Mouse (Mus musculus) adrenal gland, postnatal 14 days (tissue): Measurements from ENCODE around the gene Fes. TPM values are rescaled to one million over a fixed set of nuclear protein-coding genes. Genes with fewer than 3 reads are reported as not detected.
A peak's percentile ranks its signal among the peaks of the same experiment; 100 is the strongest.

Experiments
- DNase-seq: peaks from one replicate; pipeline ENCODE4 v3.0.0; 2021; ENCODE audit warnings: mixed read lengths
- total RNA-seq: library from RNA; stranded (reverse); gene quantifications from 2 replicates; pipeline ENCODE4 v1.2.3, GENCODE M21; 2021

Gene Fes
- total RNA-seq, 1 experiment from 2014 or later = 13.0 TPM

DNA sequence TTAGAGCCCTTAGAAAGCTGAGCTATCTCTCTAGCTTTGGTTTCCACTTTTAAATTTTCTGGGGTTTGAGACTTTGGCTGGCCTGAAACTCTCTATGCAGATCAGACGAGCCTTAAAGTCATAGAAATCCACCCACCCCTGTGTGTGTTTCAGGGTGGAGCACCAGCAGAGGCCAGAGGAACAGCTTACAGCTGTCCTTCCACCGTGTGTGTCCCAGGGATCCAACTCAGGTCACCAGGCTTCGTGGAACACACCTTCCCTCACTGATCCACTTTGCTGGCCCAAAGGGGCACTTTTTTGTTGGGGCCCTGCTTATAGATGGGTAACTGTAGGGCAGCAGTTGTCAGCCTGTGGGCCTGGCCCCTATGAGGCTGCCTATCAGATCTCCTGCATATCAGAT, 13.5 kb downstream of the Fes start:
- peak; percentile 3 for DNase-seq

DNA sequence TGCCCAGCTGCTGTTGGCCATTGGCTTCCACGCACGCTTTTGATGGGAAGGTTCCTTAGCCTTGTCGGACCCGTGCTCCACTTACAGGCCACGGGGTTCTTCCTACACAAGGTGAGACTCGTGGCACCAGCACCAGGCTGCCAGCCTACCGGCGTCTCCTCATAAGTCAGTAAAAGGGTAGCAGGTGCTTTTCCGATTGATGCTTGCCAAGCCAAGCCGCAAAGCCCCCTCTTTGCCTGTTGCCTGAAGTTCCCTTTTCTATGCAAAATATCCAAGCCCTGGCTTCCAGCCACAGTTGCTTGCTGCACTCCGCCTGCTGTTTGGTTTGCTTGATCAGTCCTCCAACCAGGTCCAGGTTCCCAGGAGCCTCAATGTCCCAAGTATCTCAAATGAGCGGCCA, 13.9 kb downstream of the Fes start:
- peak; percentile 5 for DNase-seq

DNA sequence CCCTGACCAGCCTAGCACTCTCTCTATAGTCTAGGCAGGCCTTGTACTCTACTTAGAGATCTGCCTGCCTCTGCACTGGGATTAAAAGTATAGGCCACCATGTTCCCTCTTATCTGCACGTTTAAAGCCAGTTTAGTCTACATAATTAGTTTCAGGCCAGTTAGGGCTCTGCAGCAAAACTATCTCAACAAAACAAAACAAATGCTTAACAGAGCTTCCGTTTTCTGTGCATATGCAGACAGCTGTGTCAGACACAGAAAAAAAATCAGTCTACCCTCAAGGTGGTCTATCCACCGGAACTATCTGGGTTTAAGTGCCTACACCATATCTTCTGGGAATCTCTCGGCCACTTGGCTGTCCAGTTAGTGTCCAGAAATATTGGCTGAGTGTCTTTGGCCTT, 14.4 kb downstream of the Fes start:
- DNase-seq = no peak

DNA sequence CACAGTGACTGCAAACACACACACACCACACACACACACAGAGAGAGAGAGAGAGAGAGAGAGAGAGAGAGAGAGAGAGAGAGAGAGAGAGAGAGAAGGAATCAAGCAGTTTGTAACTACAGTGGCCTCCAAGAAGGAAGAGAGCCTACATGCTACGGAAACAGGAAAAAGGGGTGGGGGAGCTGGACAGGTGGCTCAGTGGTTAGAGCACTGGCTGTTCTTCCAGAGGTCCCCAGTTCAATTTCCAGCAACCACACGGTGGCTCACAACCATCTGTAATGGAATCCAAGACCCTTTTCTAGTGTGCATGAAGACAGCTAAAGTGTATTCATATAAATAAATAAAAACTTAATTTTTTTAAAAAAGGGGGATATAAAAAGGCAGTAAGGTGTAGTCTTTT, 15.1 kb downstream of the Fes start:
- DNase-seq = peak; percentile 2

DNA sequence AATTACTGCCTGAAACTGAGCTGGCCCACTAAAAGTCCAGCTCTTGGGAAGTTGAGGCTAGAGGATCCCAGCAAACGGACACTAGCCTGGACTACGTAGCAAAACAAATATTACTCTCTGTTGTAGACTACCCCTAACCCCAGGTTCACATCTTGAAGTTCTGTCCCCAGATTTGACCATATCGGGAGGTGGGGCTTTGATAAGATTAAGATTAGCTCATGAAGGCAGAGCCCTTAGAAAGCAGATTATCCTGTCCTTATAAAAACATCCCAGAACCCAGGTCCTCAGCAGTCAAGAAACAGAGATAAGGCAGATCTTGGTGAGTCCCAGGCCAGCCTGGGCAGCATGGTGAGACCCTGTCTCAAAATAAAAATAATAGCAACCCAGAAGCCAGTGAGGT, 15.6 kb downstream of the Fes start:
- DNase-seq = peak; percentile 3

DNA sequence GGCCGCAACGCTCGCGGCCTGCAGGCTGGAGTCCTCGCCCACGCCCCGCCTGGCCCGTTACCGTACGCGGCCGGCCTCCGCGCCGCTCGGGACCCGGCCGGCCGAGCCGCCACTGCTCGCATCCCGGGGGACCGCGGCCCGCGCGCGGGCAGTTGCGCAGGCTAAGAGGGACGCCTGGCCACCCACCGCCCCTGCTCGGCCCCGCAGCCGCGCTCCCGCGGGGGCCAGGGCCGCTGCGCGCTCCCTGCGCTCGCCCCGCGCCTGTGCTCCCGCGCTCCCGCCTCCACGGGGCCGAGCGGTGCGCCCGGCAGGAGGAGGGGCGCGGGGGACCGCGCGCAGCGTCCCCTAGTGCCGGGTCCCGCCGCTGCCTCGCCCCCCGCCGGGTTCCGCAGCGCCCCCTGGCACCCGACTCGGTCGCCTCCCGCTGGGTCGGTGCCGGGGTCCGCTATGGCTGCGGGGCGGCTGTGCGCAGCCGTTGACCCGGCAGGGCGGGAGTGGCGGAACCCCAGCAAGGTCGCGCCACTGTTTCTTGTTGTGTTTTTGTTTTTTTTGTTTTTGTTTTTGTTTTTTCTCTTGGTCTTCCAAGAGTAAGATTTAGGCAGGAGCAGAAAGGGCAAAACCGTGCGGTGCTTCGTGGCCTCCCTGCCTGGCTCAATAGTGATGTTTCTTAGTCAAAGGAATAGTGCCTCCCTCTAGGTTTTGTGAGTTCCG, 16.6 kb downstream of the Fes start, which contains the start of gene Man2a2:
Gene Man2a2, minus strand, starts transcription at position 335 of the 711 bp plus-strand sequence.
- peak; percentile 92 for DNase-seq

DNA sequence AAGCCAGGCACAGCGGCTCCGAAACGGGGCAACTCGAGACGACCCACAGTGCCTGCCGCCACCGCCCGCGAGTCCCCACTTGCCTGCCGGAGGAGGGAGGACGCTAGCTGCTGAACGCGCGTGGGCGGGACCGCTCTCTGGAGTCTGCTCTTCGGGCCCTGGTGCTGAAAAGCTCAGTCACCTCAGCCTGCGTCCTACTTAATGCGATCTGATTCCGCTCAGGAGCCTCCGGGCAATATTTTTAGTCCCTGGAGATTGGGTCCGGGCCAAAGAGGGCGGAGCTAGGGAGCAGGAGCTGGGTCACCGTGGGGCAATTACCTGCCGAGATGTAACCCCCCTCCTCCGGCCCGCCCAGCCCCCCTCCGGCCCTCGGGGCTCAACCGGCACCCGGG, 17.1 kb downstream of the Fes start:
- DNase-seq = peak; percentile 89

DNA sequence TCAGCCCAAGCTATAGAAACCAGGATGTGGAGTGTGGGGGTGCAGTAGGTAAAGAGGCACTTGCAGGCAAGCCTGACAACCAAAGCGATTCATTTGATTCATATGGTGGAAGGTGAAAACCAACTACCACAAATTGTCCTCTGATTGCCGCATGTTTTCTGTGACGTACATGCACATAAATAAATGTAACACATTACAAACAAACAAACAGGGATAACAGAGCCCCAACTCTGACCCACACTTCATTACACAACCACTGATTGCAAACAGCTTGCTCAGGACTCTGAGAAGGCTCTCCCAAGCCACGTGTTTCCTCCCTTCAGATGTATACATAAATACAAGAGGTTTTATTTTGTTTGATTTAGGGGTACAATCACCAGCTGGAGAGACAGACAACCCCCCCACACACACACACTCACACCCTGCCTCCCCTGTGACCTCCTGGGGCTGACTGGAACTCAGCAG, 17.7 kb downstream of the Fes start:
- DNase-seq = no peak

DNA sequence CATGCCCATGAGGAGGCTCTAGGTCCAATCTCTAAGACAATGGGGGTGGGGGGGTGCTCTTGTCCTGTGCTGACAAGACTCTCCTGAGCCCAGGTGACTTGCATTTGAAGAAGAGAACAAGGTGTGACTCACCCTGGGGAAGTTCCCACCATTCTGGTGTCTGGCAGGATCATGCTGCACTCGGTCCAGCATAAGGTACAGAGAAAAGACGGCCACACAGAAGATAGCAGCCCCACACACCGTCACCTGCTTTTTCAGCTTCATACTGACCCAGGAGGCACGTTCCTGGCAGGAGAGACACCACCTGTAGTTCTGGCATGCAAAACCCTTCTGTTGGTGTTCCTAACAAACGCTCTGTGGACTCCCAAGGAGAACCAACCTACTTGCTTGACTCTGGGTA, 18.3 kb downstream of the Fes start:
- DNase-seq = no peak

DNA sequence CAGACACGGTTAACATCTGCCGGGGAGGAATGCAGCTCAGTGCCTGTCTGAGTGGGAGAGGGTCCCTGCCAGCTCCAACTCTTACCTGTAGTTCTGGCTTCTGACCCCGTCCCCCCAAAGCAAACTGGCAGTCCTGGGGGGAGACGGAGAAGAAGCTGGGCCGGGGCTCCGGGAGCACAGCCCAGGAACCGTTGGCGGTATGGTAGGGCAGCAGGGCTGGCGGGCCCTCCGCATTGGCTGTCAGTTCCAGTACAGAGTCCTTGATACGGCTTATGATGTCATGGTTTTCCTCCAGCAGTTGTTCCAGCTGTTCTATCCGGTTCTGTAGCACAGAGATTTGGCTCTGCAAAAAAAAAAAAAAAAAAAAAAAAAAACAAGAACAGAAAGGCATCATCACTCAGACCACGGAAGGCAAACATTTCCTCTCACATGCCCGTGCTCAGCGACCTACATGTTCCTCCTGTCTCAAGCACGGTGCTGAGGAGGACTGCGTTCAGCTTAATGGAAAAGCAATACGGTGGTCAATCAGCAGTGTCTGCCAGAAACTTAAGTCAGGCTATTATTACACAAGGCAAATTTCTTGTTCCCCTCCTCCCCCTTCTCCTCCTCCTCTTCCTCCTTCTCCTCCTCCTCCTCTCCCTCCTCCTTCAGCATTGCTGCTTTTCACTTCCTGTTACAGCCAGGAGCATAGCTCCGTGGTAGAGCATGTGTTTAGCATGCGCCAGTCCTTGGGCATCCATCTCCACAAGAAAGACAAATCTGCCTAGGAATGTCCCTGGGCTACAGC, 18.9 kb downstream of the Fes start:
- peak; percentile 47 for DNase-seq

DNA sequence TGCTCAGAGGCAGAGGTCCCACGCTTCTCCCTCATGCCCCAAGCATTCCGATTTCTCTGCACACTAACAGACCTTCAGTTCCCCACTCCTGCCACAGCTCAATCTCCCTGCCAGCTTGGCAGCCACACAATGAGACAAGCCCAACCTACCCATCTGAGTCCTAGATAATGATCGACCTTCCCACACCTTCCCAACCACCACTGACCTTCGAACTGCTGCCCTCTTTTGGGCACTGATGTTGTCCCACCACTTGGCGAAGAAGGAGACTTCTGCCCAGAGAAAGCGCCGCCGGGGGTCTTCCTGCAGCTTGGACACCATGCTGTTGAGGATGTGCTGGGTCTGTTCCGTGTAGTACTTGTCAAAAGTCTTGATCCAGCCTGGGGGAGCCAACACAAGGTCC, 19.7 kb downstream of the Fes start:
- DNase-seq = no peak

DNA sequence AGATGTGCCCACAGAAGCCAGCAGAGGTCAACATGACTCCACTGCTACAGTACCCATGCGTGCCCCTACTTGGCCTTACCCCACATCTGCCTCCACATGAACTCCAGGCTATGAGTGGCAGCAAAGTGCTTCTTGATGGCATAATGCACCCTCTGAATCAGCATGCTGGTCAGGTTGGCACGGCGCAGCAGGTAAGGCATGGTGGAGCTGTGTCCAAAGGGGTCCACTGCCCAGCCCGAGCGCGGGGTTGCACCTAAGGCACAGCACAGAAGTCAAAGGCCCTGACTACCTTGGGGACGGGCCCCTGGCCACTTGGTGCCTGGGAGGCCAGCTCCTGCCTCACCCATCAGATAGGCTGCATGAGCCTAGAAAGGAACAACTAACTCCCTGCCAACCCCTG, 20.5 kb downstream of the Fes start:
- DNase-seq = no peak

DNA sequence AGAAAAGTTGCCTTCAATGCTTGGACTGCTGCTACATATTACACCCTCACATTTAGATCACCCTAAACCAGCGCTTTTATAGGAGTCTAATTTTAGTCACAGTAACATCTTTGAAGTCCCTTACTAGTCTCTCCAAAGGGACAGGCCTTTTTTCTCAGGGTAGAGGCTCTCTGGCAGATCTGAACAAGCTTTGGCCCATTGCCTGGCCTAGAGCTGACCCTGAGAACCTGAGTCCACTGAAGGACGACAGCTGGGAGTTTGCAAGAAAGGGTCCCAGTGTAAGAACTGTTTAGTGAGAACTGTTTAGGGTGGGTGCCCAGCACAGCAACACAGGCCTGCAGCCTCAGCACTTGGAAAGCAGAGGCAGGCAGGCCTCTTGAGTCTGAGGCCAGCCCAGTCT, 22.0 kb downstream of the Fes start:
- DNase-seq = peak; percentile 83

DNA sequence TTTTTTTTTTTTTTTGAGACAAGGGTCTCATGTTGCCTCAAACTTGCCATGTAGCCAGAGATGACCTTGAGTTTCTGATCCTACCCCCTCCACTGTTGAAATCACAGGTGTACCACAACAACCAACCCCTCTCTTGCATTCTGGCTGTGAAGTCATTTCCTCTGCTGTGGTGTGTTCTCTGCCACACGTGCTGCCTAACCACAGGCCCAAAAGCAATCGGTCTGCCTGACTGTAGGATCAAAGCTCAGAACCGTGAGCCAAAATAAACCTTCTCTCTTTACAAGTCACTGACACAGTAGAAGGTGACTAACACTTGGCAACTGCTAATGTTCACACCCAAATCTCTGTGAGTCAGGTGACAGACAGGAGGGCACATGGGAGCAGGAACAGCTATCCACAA, 27.3 kb downstream of the Fes start:
- DNase-seq = no peak

DNA sequence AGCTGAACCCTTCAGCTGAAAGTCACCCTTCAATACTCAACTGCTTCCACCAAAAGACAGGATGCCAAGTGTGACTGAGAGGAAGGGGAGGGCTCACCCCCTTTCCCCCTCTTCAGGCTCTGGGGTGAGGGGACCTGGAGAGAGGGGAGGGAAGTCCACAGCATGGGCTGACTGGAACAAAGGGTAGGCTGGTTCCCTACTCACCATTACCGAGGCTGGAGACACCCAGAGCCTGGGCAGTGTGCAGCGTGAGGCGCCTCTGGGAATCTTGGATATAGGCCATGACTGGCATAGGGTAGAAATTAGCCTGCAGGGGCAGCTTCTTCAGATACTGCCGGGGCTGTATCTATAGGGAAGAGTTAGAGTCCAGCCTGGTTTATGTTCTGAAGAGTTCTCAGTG, 29.7 kb downstream of the Fes start:
- no peak for DNase-seq

DNA sequence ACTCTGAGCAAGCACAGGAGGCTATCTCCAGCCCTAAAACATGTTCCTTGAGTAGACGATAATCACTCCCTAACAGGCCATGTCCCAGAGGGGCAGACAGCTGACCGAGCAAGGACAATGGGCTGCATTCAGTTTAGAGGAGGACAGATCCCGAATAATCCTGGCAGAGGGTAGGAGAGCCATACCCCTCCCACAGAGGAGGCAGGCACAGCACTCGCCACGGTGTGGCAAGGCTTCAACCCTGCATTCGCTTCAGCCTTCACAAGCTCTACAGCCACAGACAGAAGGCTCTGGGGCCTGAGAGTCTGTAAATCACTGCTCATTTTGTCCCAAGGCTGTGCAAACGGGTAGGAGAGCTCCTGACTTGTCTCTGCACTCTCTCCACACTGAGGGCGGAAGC, 30.6 kb downstream of the Fes start:
- peak; percentile 67 for DNase-seq

DNA sequence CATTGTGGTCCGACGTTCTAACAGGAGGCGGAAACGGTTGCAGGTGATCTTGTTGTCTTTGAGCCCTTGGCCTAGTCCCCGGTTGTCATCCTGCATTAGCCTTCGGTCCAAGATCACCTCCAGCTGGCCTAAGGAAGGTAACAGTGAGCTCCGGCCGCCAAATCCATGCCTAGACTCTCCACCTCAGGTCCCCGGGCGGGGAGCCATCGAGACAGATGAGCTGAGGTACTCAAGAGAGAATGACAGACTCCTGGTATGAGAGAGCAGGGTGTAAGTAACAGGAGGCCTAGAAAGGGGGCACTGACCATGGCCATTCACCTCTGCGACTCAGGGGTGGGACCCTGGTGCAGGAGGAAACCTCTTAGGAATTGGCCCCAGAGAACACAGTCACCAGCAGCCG, 31.4 kb downstream of the Fes start:
- no peak for DNase-seq

DNA sequence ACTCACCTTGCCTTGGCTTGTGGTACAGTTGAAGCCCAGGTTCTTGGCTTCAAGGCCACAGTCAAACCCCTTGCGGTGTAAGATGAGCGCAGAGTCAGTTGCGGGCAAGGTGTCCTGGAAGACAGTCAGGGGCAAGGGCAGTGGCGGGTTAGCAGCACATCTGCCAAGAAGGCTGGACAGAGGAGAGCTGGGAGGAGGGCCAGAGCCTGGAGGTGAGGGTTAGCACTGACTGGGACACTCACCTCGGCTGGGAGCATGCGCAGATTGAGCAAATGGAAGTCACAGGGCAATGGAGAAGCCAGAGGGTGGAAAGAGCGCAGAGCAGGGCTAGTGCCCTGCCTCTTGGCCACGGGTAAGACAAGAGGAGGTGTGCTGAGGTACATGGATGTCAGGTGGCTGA, 34.8 kb downstream of the Fes start:
- peak; percentile 55 for DNase-seq

DNA sequence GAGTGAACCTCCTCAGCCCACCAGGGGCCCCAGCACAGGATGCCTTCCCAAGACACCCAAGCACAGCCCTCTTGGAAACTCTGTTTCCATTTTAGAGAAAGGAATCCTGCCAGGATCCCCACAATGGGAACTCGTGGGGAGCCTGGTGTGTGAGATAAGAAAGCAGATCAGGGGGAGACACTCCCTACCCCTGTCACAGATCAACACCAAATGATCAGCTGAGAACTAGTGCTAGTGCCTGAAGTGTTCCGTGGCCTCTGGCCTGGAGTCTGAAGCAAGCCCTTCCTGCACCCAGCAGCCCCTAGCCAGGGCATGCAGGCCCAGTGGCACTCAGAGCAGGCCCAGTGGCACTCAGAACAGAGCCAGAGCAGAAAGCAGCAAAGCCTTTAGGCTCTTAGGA, 36.9 kb downstream of the Fes start:
- no peak for DNase-seq

DNA sequence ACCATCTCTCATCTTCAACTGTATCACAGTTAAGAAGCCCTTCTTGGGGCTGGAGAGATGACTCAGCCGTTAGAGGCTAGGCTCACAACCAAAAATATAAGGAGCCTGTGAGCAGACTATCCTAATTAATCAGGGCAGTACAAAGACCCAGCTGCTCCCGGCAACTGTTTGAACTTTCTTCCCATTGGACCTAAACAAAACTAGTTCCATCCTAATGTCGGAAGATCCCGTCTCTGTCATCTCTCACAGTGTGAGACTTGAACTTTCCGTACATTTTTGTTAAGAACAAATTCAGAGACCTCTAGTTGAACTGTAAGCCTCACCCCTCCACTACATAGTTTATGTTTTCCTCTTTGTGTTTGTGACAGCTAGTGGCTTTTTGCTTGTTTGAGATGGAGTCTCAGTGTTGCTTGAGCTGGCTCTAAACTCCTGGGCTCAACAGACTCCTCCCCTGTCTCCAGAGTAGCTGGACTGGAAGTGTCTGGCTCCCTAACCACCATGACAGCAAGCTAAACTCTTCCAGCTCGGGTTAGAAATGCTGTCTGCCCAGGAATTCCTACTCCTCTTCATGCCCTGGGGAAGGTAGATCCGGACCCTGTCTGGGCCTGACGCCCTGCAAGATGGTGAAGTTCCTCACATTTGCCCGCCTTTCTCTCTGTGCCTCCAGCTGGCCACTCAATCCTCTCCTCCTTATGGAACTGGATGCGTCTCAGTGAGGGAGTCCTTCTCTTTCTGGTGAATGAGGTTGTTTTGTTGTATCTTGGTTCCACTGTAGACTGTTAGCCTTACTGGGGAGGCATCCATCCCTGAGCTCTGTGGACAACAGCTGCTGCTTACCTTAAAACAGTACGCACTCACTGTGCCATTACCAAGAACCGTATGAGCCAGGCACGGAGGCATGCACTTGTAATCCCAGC, 39.8 kb downstream of the Fes start:
- DNase-seq = no peak

DNA sequence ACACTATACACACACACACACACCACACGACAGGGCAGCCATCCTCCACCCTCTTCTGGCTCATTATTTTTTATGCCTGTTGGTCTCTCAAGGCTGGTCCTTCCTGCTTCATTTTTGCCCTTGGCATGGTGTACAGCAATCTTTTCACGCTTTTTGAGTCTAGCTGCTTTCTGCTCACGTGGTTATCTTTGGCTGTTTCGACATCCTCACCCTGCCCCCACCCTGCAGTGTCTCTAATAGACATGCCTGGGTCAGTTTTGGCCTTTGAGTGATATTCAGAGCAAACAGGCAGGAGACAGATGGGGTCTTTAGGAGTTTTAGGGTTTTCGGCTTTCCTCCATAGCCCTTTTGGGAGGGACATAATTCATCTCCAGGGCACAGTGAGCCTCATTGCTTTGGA, 40.9 kb downstream of the Fes start:
- DNase-seq = peak; percentile 59

DNA sequence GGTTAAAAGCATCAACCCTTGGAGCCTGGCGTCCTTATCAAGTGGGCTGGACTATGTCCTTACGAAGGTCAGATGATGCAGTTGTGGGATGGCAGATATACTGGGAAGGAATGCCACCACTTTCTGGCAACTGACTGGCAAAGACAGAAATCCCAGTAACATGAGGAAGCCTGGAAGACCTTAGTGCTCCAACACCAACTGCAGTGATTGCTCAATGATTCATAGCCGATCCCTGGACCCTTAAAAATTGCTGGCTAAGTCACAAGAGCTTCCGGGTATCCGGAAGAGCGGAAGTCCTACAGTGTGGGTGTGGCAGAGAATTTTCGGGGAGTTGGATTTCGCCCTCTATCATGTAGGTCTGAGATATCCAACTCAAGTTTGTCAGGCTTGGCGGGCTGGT, 41.6 kb downstream of the Fes start:
- no peak for DNase-seq
